Comparison of ENCODE assay signal across 24 mouse cellular contexts in genomic region chr2:59385211-59385935, GRCm38 (mm10).
DNase-seq lines count a peak whose midpoint lies in the region; ATAC-seq and TF ChIP-seq lines count a peak whose summit lies in the region.
"Had no signal": no experiment of that assay in that cellular context is flagged by ENCODE, and none has a peak within 500 bp of the region (broad histone marks: within the 10 kb centered on the region; RNA-seq: fewer than 3 reads in every experiment).

No protein-coding gene starts in this region.

- H3K4me2 ChIP-seq in neural tube, embryonic 15.5 days: no peak overlapping the region
- H3K4me2 ChIP-seq: embryonic facial prominence, embryonic 13.5 days; embryonic facial prominence, embryonic 15.5 days; forebrain, embryonic 12.5 days had no signal

- ATAC-seq in neural tube, embryonic 15.5 days (ENCODE audit: low FRiP score): no peak
- ATAC-seq: forebrain, embryonic 14.5 days; forebrain, embryonic 16.5 days had no signal

- H3K27me3 ChIP-seq in E14TG2a.4 (ENCODE audit: insufficient read depth, low read length) (no peaks in the 10 kb centered on the region), ES-Bruce4 (ENCODE audit: control insufficient read depth, insufficient read depth, low read length, poor library complexity, severe bottlenecking) (no peaks in the 10 kb centered on the region)
- H3K27me3 ChIP-seq in neural tube, embryonic 15.5 days (replicated peaks): no peaks in the 10 kb centered on the region
- H3K27me3 ChIP-seq: embryonic facial prominence, embryonic 13.5 days; embryonic facial prominence, embryonic 15.5 days; forebrain, embryonic 12.5 days had no signal

- H3K36me3 ChIP-seq in E14TG2a.4 (ENCODE audit: insufficient read depth, low read length) (peaks cover 5% of the 10 kb centered on the region; the same call in 1 of the 2 replicates), ES-Bruce4 (ENCODE audit: control insufficient read depth, insufficient read depth, low read length, poor library complexity, severe bottlenecking) (no peaks in the 10 kb centered on the region), ES-E14 (ENCODE audit: control insufficient read depth, insufficient read depth, low read length, poor library complexity, severe bottlenecking) (peaks cover 2% of the 10 kb centered on the region; the same call in 1 of the 2 replicates)
- H3K36me3 ChIP-seq in neural tube, embryonic 15.5 days: no peaks in the 10 kb centered on the region
- H3K36me3 ChIP-seq: embryonic facial prominence, embryonic 13.5 days; embryonic facial prominence, embryonic 15.5 days; forebrain, embryonic 10.5 days; forebrain, embryonic 12.5 days had no signal

- peak; percentile 81 for DNase-seq in ES-E14 (ENCODE audit: low read depth, low spot score)
- peak; percentile 93 for DNase-seq in ZHBTc4 (ENCODE audit: low read depth, low spot score)
- no peak for DNase-seq in urinary bladder, postnatal 10 days (ENCODE audit: low spot score)
- no peak for DNase-seq in heart, postnatal 4 days
- DNase-seq: adrenal gland, adult 2 months; adrenal gland, postnatal 10 days; adrenal gland, postnatal 25 days; cerebellum, adult 11 months; cerebellum, adult 18-20 months; cerebellum, adult 8-10 months; cerebellum, adult 9-11 months; cerebellum, postnatal 14 days; cerebellum, postnatal 36 days; embryo, embryonic 11 days had no signal

- in situ Hi-C loops in ES-E14 (cut with MboI; ENCODE audit: low sequenced_read_pairs in 2 of 2, unreplicated experiment in 2 of 2): no loop called here

- H3K9me3 ChIP-seq in E14TG2a.4 (ENCODE audit: low read length): peaks cover 44% of the 10 kb centered on the region
- H3K9me3 ChIP-seq in ES-Bruce4 (replicated peaks; ENCODE audit: control insufficient read depth, insufficient read depth, low read length, poor library complexity, severe bottlenecking): peaks cover 29% of the 10 kb centered on the region
- no peaks in the 10 kb centered on the region for H3K9me3 ChIP-seq in ES-E14 (ENCODE audit: control insufficient read depth, insufficient read depth, low read depth, low read length)
- H3K9me3 ChIP-seq in neural tube, embryonic 15.5 days (replicated peaks): no peaks in the 10 kb centered on the region
- H3K9me3 ChIP-seq: embryonic facial prominence, embryonic 13.5 days; embryonic facial prominence, embryonic 15.5 days; forebrain, embryonic 10.5 days; forebrain, embryonic 12.5 days had no signal

- TF ChIP-seq CTCF in E14TG2a.4 (conservative IDR thresholded peaks at IDR 0.05; ENCODE audit: low read length) (no peak), ES-Bruce4 (IDR thresholded peaks at IDR 0.05; ENCODE audit: low read depth, low read length) (no peak)

- H3K9ac ChIP-seq in ES-Bruce4 (ENCODE audit: low read depth, poor library complexity, severe bottlenecking): no peak overlapping the region
- H3K9ac ChIP-seq in ES-E14 (ENCODE audit: insufficient read depth, low read depth, low read length, poor library complexity, severe bottlenecking): no peak overlapping the region; the same call in 1 of the 2 replicates
- H3K9ac ChIP-seq in neural tube, embryonic 15.5 days (replicated peaks): no peak overlapping the region
- H3K9ac ChIP-seq: embryonic facial prominence, embryonic 15.5 days; forebrain, embryonic 12.5 days had no signal

- H3K4me3 ChIP-seq in E14TG2a.4 (replicated peaks; ENCODE audit: low read length) (0 out of 2 replicates have a peak overlapping the region, but pooled peaks have one; percentile 49), ES-Bruce4 (ENCODE audit: low read depth, low read length) (no peak overlapping the region), ES-E14 (ENCODE audit: insufficient read depth in 1 of 2, low read depth in 1 of 2, low read length in 2 of 2, poor library complexity in 1 of 2, severe bottlenecking in 1 of 2) (no peak overlapping the region)
- no peak overlapping the region for H3K4me3 ChIP-seq in neural tube, embryonic 15.5 days (replicated peaks)
- H3K4me3 ChIP-seq: embryonic facial prominence, embryonic 13.5 days; embryonic facial prominence, embryonic 15.5 days; erythroblast, embryonic 14.5 days; forebrain, embryonic 10.5 days; forebrain, embryonic 12.5 days had no signal

- 63% methylated on average over 4 of the region's 4 CpGs for WGBS in neural tube, embryonic 15.5 days

- no peak for TF ChIP-seq POLR2A in ES-Bruce4 (IDR thresholded peaks at IDR 0.05; ENCODE audit: insufficient read depth, low read length)

- H3K27ac ChIP-seq in ES-Bruce4 (ENCODE audit: insufficient read depth, low read length) (peak overlapping the region; percentile 93), ES-E14 (ENCODE audit: insufficient read depth, low read depth, low read length, poor library complexity, severe bottlenecking) (peak overlapping the region; percentile 95)
- H3K27ac ChIP-seq in neural tube, embryonic 15.5 days (replicated peaks): no peak overlapping the region
- H3K27ac ChIP-seq: embryonic facial prominence, embryonic 13.5 days; embryonic facial prominence, embryonic 15.5 days; forebrain, embryonic 10.5 days; forebrain, embryonic 12.5 days had no signal

- H3K4me1 ChIP-seq in E14TG2a.4 (replicated peaks; ENCODE audit: low read depth, low read length) (peaks cover 41% of the 10 kb centered on the region), ES-Bruce4 (ENCODE audit: control insufficient read depth, insufficient read depth, low read length) (no peaks in the 10 kb centered on the region), ES-E14 (ENCODE audit: control insufficient read depth in 2 of 2, insufficient read depth in 2 of 2, low read length in 2 of 2, poor library complexity in 1 of 2) (peaks cover 6 to 19% of the 10 kb centered on the region in 2 experiments)
- no peaks in the 10 kb centered on the region for H3K4me1 ChIP-seq in neural tube, embryonic 15.5 days
- H3K4me1 ChIP-seq: forebrain, embryonic 12.5 days had no signal

- peak; percentile 87 for TF ChIP-seq EP300 in ES-Bruce4 (IDR thresholded peaks at IDR 0.05; ENCODE audit: insufficient read depth, low read depth, low read length)

TF ChIP-seq in ES-E14, 5 proteins besides CTCF, POLR2A, EP300 and RAD21:
- TF ChIP-seq CHD2 (IDR thresholded peaks at IDR 0.05; ENCODE audit: low read depth, low read length) (peak; percentile 50; the same call in 1 of the 2 replicates), MAFK (IDR thresholded peaks at IDR 0.05; ENCODE audit: insufficient read depth, low read depth, low read length) (no peak), ZC3H11A (IDR thresholded peaks at IDR 0.05; ENCODE audit: borderline replicate concordance, low read depth, low read length) (no peak), HCFC1 (IDR thresholded peaks at IDR 0.05; ENCODE audit: borderline replicate concordance, insufficient read depth, low read length) (no peak)

Comparison
In these comparisons a context has a peak if more than half of its experiments do, and no peak if none do; other contexts are left out.
1. DNase-seq: peak in ES-E14 (single experiment) and ZHBTc4 (single experiment); none in urinary bladder, postnatal 10 days (single experiment) and heart, postnatal 4 days (single experiment).